Mouse (Mus musculus) embryo, embryonic 11 days (tissue): ENCODE measurements around the gene Ikzf1.

Source experiments
- DNase-seq: peaks from one replicate; pipeline ENCODE4 v3.0.0-alpha.2; 2015

Gene Ikzf1

GRCm38 (mm10) chr11:11684930-11685852, at the start of gene Ikzf1:
Ikzf1 (plus strand) TSS chr11:11685003.
- DNase-seq = peak; percentile 49

GRCm38 (mm10) chr11:11644303-11644702, 40.5 kb upstream of the Ikzf1 start:
- DNase-seq = no peak

GRCm38 (mm10) chr11:11656388-11656787, 28.4 kb upstream of the Ikzf1 start:
- DNase-seq = no peak

- DNase-seq = peak; percentile 5
Observed at GRCm38 (mm10) chr11:11656995-11657530, 27.7 kb upstream of the Ikzf1 start.

GRCm38 (mm10) chr11:11657634-11658033, 27.2 kb upstream of the Ikzf1 start:
- no peak for DNase-seq

- no peak for DNase-seq
Observed at GRCm38 (mm10) chr11:11658834-11659233, 26.0 kb upstream of the Ikzf1 start.

- no peak for DNase-seq
Observed at GRCm38 (mm10) chr11:11660651-11661050, 24.2 kb upstream of the Ikzf1 start.

- DNase-seq = no peak
Observed at GRCm38 (mm10) chr11:11667254-11667921, 17.4 kb upstream of the Ikzf1 start.

GRCm38 (mm10) chr11:11667922-11668290, 16.9 kb upstream of the Ikzf1 start:
- no peak for DNase-seq

- no peak for DNase-seq
Observed at GRCm38 (mm10) chr11:11672974-11673373, 11.8 kb upstream of the Ikzf1 start.

- no peak for DNase-seq
Observed at GRCm38 (mm10) chr11:11675063-11675462, 9.7 kb upstream of the Ikzf1 start.

GRCm38 (mm10) chr11:11676068-11676741, 8.6 kb upstream of the Ikzf1 start:
- DNase-seq = no peak

- DNase-seq = no peak
Observed at GRCm38 (mm10) chr11:11677165-11677564, 7.6 kb upstream of the Ikzf1 start.

- DNase-seq = no peak
Observed at GRCm38 (mm10) chr11:11678972-11679371, 5.8 kb upstream of the Ikzf1 start.

GRCm38 (mm10) chr11:11684056-11684929, 510 bp upstream of the Ikzf1 start:
- no peak for DNase-seq

GRCm38 (mm10) chr11:11685853-11686395, 1.1 kb downstream of the Ikzf1 start:
- peak; percentile 64 for DNase-seq

- DNase-seq = peak; percentile 25
Observed at GRCm38 (mm10) chr11:11686569-11687051, 1.8 kb downstream of the Ikzf1 start.

- no peak for DNase-seq
Observed at GRCm38 (mm10) chr11:11687551-11688185, 2.9 kb downstream of the Ikzf1 start.

GRCm38 (mm10) chr11:11688766-11689330, 4.0 kb downstream of the Ikzf1 start:
- DNase-seq = no peak

- DNase-seq = no peak
Observed at GRCm38 (mm10) chr11:11689701-11690058, 4.9 kb downstream of the Ikzf1 start.
